Mouse (Mus musculus): Measurements from ENCODE around the gene Snap29. TPM values are rescaled to one million over a fixed set of nuclear protein-coding genes. Genes with fewer than 3 reads are reported as not detected.

Snap29 gene
- polyA plus RNA-seq (2015; fragmentation: Illumina TruSeq; extraction: RNeasy Lipid Tissue Mini Kit (QIAGEN cat#74804); ENCODE audit: low read depth, low replicate concordance) = 24.2 TPM

GRCm38 (mm10) chr16:17405736-17406443 lies at the start of gene Snap29, which contains the start of gene Pi4ka:
Gene Snap29 (plus strand): TSS chr16:17405986.
Gene Pi4ka (minus strand): TSS chr16:17406314.

GRCm38 (mm10) chr16:17451541-17452372 lies 46.0 kb downstream of the Snap29 start, which contains the start of gene Crkl:
Gene Crkl (plus strand): TSS chr16:17451987.

Other genes with a start within 250 kb of the Snap29 start
- 161 TPM for gene Ube2l3, start 203.3 kb upstream of the Snap29 start, polyA plus RNA-seq (2015; fragmentation: Illumina TruSeq; extraction: RNeasy Lipid Tissue Mini Kit (QIAGEN cat#74804); ENCODE audit: low read depth, low replicate concordance)
- gene Rimbp3, start 197.4 kb upstream of the Snap29 start, polyA plus RNA-seq (2015; fragmentation: Illumina TruSeq; extraction: RNeasy Lipid Tissue Mini Kit (QIAGEN cat#74804); ENCODE audit: low read depth, low replicate concordance) = 1.5 TPM
- 3.7 TPM for gene Hic2, start 172.4 kb upstream of the Snap29 start, polyA plus RNA-seq (2015; fragmentation: Illumina TruSeq; extraction: RNeasy Lipid Tissue Mini Kit (QIAGEN cat#74804); ENCODE audit: low read depth, low replicate concordance)
- gene Tmem191c, start 129.9 kb upstream of the Snap29 start, polyA plus RNA-seq (2015; fragmentation: Illumina TruSeq; extraction: RNeasy Lipid Tissue Mini Kit (QIAGEN cat#74804); ENCODE audit: low read depth, low replicate concordance) = 138 TPM
- 5.0 TPM for gene Serpind1, start 74.6 kb upstream of the Snap29 start, polyA plus RNA-seq (2015; fragmentation: Illumina TruSeq; extraction: RNeasy Lipid Tissue Mini Kit (QIAGEN cat#74804); ENCODE audit: low read depth, low replicate concordance)
- gene Pi4ka, start 328 bp downstream of the Snap29 start, polyA plus RNA-seq (2015; fragmentation: Illumina TruSeq; extraction: RNeasy Lipid Tissue Mini Kit (QIAGEN cat#74804); ENCODE audit: low read depth, low replicate concordance) = 204 TPM
- 27.5 TPM for gene Crkl, start 46.0 kb downstream of the Snap29 start, polyA plus RNA-seq (2015; fragmentation: Illumina TruSeq; extraction: RNeasy Lipid Tissue Mini Kit (QIAGEN cat#74804); ENCODE audit: low read depth, low replicate concordance)
- gene Aifm3, start 83.6 kb downstream of the Snap29 start, polyA plus RNA-seq (2015; fragmentation: Illumina TruSeq; extraction: RNeasy Lipid Tissue Mini Kit (QIAGEN cat#74804); ENCODE audit: low read depth, low replicate concordance) = 101 TPM
- gene Lztr1, start 102.7 kb downstream of the Snap29 start, polyA plus RNA-seq (2015; fragmentation: Illumina TruSeq; extraction: RNeasy Lipid Tissue Mini Kit (QIAGEN cat#74804); ENCODE audit: low read depth, low replicate concordance) = 174 TPM
- gene Thap7, start 125.2 kb downstream of the Snap29 start, polyA plus RNA-seq (2015; fragmentation: Illumina TruSeq; extraction: RNeasy Lipid Tissue Mini Kit (QIAGEN cat#74804); ENCODE audit: low read depth, low replicate concordance) = 42.3 TPM
- gene Lrrc74b, start 155.3 kb downstream of the Snap29 start, polyA plus RNA-seq (2015; fragmentation: Illumina TruSeq; extraction: RNeasy Lipid Tissue Mini Kit (QIAGEN cat#74804); ENCODE audit: low read depth, low replicate concordance) = 1.9 TPM
- 2.4 TPM for gene P2rx6, start 155.9 kb downstream of the Snap29 start, polyA plus RNA-seq (2015; fragmentation: Illumina TruSeq; extraction: RNeasy Lipid Tissue Mini Kit (QIAGEN cat#74804); ENCODE audit: low read depth, low replicate concordance)
- 65.0 TPM for gene Slc7a4, start 177.2 kb downstream of the Snap29 start, polyA plus RNA-seq (2015; fragmentation: Illumina TruSeq; extraction: RNeasy Lipid Tissue Mini Kit (QIAGEN cat#74804); ENCODE audit: low read depth, low replicate concordance)
- 61.5 TPM for gene Smpd4, start 213.4 kb downstream of the Snap29 start, polyA plus RNA-seq (2015; fragmentation: Illumina TruSeq; extraction: RNeasy Lipid Tissue Mini Kit (QIAGEN cat#74804); ENCODE audit: low read depth, low replicate concordance)
- gene Ccdc74a, start 240.5 kb downstream of the Snap29 start, polyA plus RNA-seq (2015; fragmentation: Illumina TruSeq; extraction: RNeasy Lipid Tissue Mini Kit (QIAGEN cat#74804); ENCODE audit: low read depth, low replicate concordance) = 29.0 TPM

Data from brain, adult 10 weeks (tissue).